Comparison of ENCODE assay signal across 22 mouse cellular contexts in genomic region chr3:70106141-70106540, GRCm38 (mm10).
DNase-seq lines count a peak whose midpoint lies in the region; ATAC-seq and TF ChIP-seq lines count a peak whose summit lies in the region.
"Had no signal": no experiment of that assay in that cellular context is flagged by ENCODE, and none has a peak within 500 bp of the region (broad histone marks: within the 10 kb centered on the region; RNA-seq: fewer than 3 reads in every experiment).

No protein-coding gene starts in this region.

- H3K4me2 ChIP-seq in hindbrain, postnatal 0 days (ENCODE audit: low read depth, low read length) = no peak overlapping the region
- H3K4me2 ChIP-seq in hindbrain, embryonic 11.5 days (replicated peaks; ENCODE audit: low read depth, low read length) = no peak overlapping the region
- no peak overlapping the region for H3K4me2 ChIP-seq in midbrain, postnatal 0 days (ENCODE audit: low read depth, low read length, poor library complexity, severe bottlenecking)
- H3K4me2 ChIP-seq: forebrain, embryonic 13.5 days; heart, embryonic 11.5 days; hindbrain, embryonic 13.5 days had no signal

- no peaks in the 10 kb centered on the region for H3K27me3 ChIP-seq in hindbrain, postnatal 0 days (ENCODE audit: insufficient read depth, low read length)
- no peaks in the 10 kb centered on the region for H3K27me3 ChIP-seq in hindbrain, embryonic 11.5 days (ENCODE audit: control insufficient read depth, insufficient read depth, low read length)
- H3K27me3 ChIP-seq in midbrain, postnatal 0 days (ENCODE audit: insufficient read depth, low read length) = no peaks in the 10 kb centered on the region; the same call in 1 of the 2 replicates
- H3K27me3 ChIP-seq in midbrain, embryonic 10.5 days (ENCODE audit: low read depth, poor library complexity, severe bottlenecking) = peaks cover 11% of the 10 kb centered on the region; the same call in 1 of the 2 replicates
- H3K27me3 ChIP-seq: CH12.LX had no signal

- no peaks in the 10 kb centered on the region for H3K36me3 ChIP-seq in hindbrain, postnatal 0 days (ENCODE audit: insufficient read depth, low read length)
- no peaks in the 10 kb centered on the region for H3K36me3 ChIP-seq in hindbrain, embryonic 11.5 days (ENCODE audit: control insufficient read depth, insufficient read depth, low read length)
- no peaks in the 10 kb centered on the region for H3K36me3 ChIP-seq in midbrain, postnatal 0 days (ENCODE audit: insufficient read depth, low read length)
- H3K36me3 ChIP-seq in midbrain, embryonic 10.5 days = no peaks in the 10 kb centered on the region
- H3K36me3 ChIP-seq: forebrain, embryonic 10.5 days; G1E; hindbrain, embryonic 13.5 days had no signal

- 48% methylated on average over 2 of the region's 2 CpGs for WGBS in hindbrain, postnatal 0 days
- WGBS in hindbrain, embryonic 11.5 days = 90% methylated on average over 2 of the region's 2 CpGs
- 73% methylated on average over 2 of the region's 2 CpGs for WGBS in midbrain, postnatal 0 days
- 88% methylated on average over 2 of the region's 2 CpGs for WGBS in midbrain, embryonic 10.5 days

- H3K9ac ChIP-seq in hindbrain, postnatal 0 days (replicated peaks; ENCODE audit: low read length) = no peak overlapping the region
- H3K9ac ChIP-seq in hindbrain, embryonic 11.5 days (ENCODE audit: low read depth, low read length) = no peak overlapping the region
- H3K9ac ChIP-seq in midbrain, postnatal 0 days (replicated peaks; ENCODE audit: low read length, poor library complexity, severe bottlenecking) = no peak overlapping the region
- H3K9ac ChIP-seq: forebrain, embryonic 13.5 days; hindbrain, embryonic 13.5 days had no signal

- no peaks in the 10 kb centered on the region; the same call in 1 of the 2 replicates for H3K4me1 ChIP-seq in hindbrain, postnatal 0 days (ENCODE audit: insufficient read depth, low read length)
- no peaks in the 10 kb centered on the region for H3K4me1 ChIP-seq in hindbrain, embryonic 11.5 days (replicated peaks; ENCODE audit: control insufficient read depth, insufficient read depth, low read length)
- no peaks in the 10 kb centered on the region for H3K4me1 ChIP-seq in midbrain, postnatal 0 days (ENCODE audit: insufficient read depth, low read length)
- H3K4me1 ChIP-seq in midbrain, embryonic 10.5 days = 0 out of 2 replicates have a peak, but pooled peaks cover 4% of the 10 kb centered on the region
- H3K4me1 ChIP-seq: forebrain, embryonic 13.5 days had no signal

- H3K9me3 ChIP-seq in hindbrain, postnatal 0 days (ENCODE audit: low read length) = no peaks in the 10 kb centered on the region
- no peaks in the 10 kb centered on the region for H3K9me3 ChIP-seq in hindbrain, embryonic 11.5 days (ENCODE audit: control insufficient read depth, low read length)
- H3K9me3 ChIP-seq in midbrain, postnatal 0 days (ENCODE audit: low read length) = no peaks in the 10 kb centered on the region
- H3K9me3 ChIP-seq in midbrain, embryonic 10.5 days (replicated peaks) = no peaks in the 10 kb centered on the region
- H3K9me3 ChIP-seq: forebrain, embryonic 10.5 days; forebrain, embryonic 13.5 days; hindbrain, embryonic 13.5 days had no signal

- H3K27ac ChIP-seq in hindbrain, postnatal 0 days = no peak overlapping the region
- no peak overlapping the region for H3K27ac ChIP-seq in hindbrain, embryonic 11.5 days (ENCODE audit: low read depth, low read length)
- H3K27ac ChIP-seq in midbrain, postnatal 0 days (ENCODE audit: low read depth, low read length) = no peak overlapping the region
- H3K27ac ChIP-seq in midbrain, embryonic 10.5 days (replicated peaks) = no peak overlapping the region
- H3K27ac ChIP-seq: forebrain, embryonic 10.5 days; forebrain, embryonic 13.5 days; hindbrain, embryonic 13.5 days had no signal

- ATAC-seq in hindbrain, postnatal 0 days = no peak
- ATAC-seq in hindbrain, embryonic 11.5 days (ENCODE audit: low FRiP score) = no peak
- no peak for ATAC-seq in midbrain, postnatal 0 days (ENCODE audit: low FRiP score)
- ATAC-seq: forebrain, embryonic 13.5 days; hindbrain, embryonic 16.5 days; inflammation-experienced regulatory T-cells, adult 6 months; intestine, embryonic 16.5 days had no signal

- DNase-seq in cerebellum, postnatal 14 days = peak; percentile 52 to 66
- DNase-seq in cerebellum, adult 9-10 months = no peak
- DNase-seq in hindbrain, postnatal 0 days (ENCODE audit: low spot score) = peak; percentile 68
- DNase-seq in hindbrain, embryonic 11.5 days (ENCODE audit: low spot score) = no peak
- DNase-seq in midbrain, postnatal 0 days (ENCODE audit: low spot score) = peak; percentile 75
- no peak for DNase-seq in midbrain, embryonic 10.5 days (ENCODE audit: low spot score)
- no peak for DNase-seq in kidney, adult 8-10 months
- DNase-seq: adrenal gland, adult 2 months; adrenal gland, postnatal 14 days; B cell, adult 2 months; cerebellum, adult 11-12 months; cerebellum, adult 9-11 months; gastrocnemius, postnatal 25 days had no signal

- H3K4me3 ChIP-seq in hindbrain, postnatal 0 days (ENCODE audit: low read length) = no peak overlapping the region
- H3K4me3 ChIP-seq in hindbrain, embryonic 11.5 days (ENCODE audit: low read depth, low read length) = no peak overlapping the region
- no peak overlapping the region for H3K4me3 ChIP-seq in midbrain, postnatal 0 days (ENCODE audit: low read depth, low read length)
- H3K4me3 ChIP-seq in midbrain, embryonic 10.5 days = no peak overlapping the region
- H3K4me3 ChIP-seq: forebrain, embryonic 10.5 days; forebrain, embryonic 13.5 days; hindbrain, embryonic 13.5 days had no signal

- TF ChIP-seq CTCF in hindbrain, postnatal 0 days (IDR thresholded peaks at IDR 0.05; ENCODE audit: low read depth) = no peak
- no peak for TF ChIP-seq CTCF in midbrain, postnatal 0 days (IDR thresholded peaks at IDR 0.05)

Comparison
In these comparisons a context has a peak if more than half of its experiments do, and no peak if none do; other contexts are left out.
1. DNase-seq: peak in cerebellum, postnatal 14 days (2 of 2), hindbrain, postnatal 0 days (single experiment) and midbrain, postnatal 0 days (single experiment); none in cerebellum, adult 9-10 months (single experiment), hindbrain, embryonic 11.5 days (single experiment), midbrain, embryonic 10.5 days (single experiment) and kidney, adult 8-10 months (0 of 2).